Mouse (Mus musculus) heart, embryonic 12.5 days (tissue): Measurements from ENCODE around the gene Apbb2. TPM values are rescaled to one million over a fixed set of nuclear protein-coding genes. Genes with fewer than 3 reads are reported as not detected.

Experiments used
- ATAC-seq: fragments of 200-750 bp; cut with Nextera tagmentation; 2 replicates; pipeline ENCODE4 v1.8.0; 2017; ENCODE audit warnings: moderate TSS enrichment, moderate library complexity; ENCODE audit not compliant: insufficient number of reproducible peaks, low FRiP score
- H3K27ac ChIP-seq: fragments of 300-500 bp; sonication (generic); 2 replicates; pipeline ENCODE4 v1.5.1; 2016; ENCODE audit warnings: mild to moderate bottlenecking, moderate library complexity; ENCODE audit not compliant: poor library complexity, severe bottlenecking
- H3K27me3 ChIP-seq: fragments of 300-500 bp; sonication (generic); replicated peaks from 2 replicates; pipeline ENCODE4 v1.6.1; 2016; ENCODE audit warnings: mild to moderate bottlenecking, moderate library complexity
- H3K36me3 ChIP-seq: fragments of 300-500 bp; sonication (generic); 2 replicates; pipeline ENCODE4 v1.6.1; 2016; ENCODE audit warnings: mild to moderate bottlenecking, moderate library complexity
- H3K4me1 ChIP-seq: fragments of 300-500 bp; sonication (generic); replicated peaks from 2 replicates; pipeline ENCODE4 v1.6.1; 2016; ENCODE audit warnings: mild to moderate bottlenecking
- H3K4me2 ChIP-seq: fragments of 300-500 bp; sonication (generic); 2 replicates; pipeline ENCODE4 v1.6.1; 2016; ENCODE audit warnings: mild to moderate bottlenecking, moderate library complexity
- H3K4me3 ChIP-seq: fragments of 300-500 bp; sonication (generic); 2 replicates; pipeline ENCODE4 v1.5.1; 2016; ENCODE audit warnings: mild to moderate bottlenecking
- H3K9ac ChIP-seq: fragments of 300-500 bp; sonication (generic); 2 replicates; pipeline ENCODE4 v1.6.1; 2016; ENCODE audit warnings: mild to moderate bottlenecking, moderate library complexity
- H3K9me3 ChIP-seq: fragments of 300-500 bp; sonication (generic); replicated peaks from 2 replicates; pipeline ENCODE4 v1.6.1; 2016; ENCODE audit warnings: mild to moderate bottlenecking, moderate library complexity
- WGBS: fragments of 180-500 bp; shearing (Covaris S2); methylation state at CpG from one replicate; pipeline ENCODE4 v1.1.7; 2016; 5-methylcytosine and 5-hydroxymethylcytosine counted together
- polyA plus RNA-seq: library from polyadenylated mRNA; unstranded; fragments of >200 nt; fragmentation: Nextera tagmentation; extraction: Ambion mirVana; gene quantifications from 2 replicates; pipeline ENCODE4 v1.2.1, GENCODE M21; 2016

The Apbb2 gene
- polyA plus RNA-seq, 1 experiment from 2014 or later = 30.7 TPM

GRCm38 (mm10) chr5:66476266-66476665 lies 142.3 kb downstream of the Apbb2 start:
- Histone ChIP-seq H3K4me2 (no peak overlapping the region), H3K4me1 (peaks cover 14% of the 10 kb centered on the region), H3K36me3 (0 out of 2 replicates have a peak, but pooled peaks cover 4% of the 10 kb centered on the region), H3K4me3 (no peak overlapping the region), H3K9ac (no peak overlapping the region), H3K27ac (no peak overlapping the region), H3K27me3 (no peaks in the 10 kb centered on the region), H3K9me3 (no peaks in the 10 kb centered on the region)
- no peak for ATAC-seq
- 81% methylated on average over 10 of the region's 10 CpGs for WGBS

GRCm38 (mm10) chr5:66475824-66476223 lies 142.8 kb downstream of the Apbb2 start:
- 70% methylated on average over 6 of the region's 6 CpGs for WGBS
- H3K4me3 ChIP-seq = no peak overlapping the region
- no peaks in the 10 kb centered on the region for H3K27me3 ChIP-seq
- no peaks in the 10 kb centered on the region for H3K9me3 ChIP-seq
- ATAC-seq = no peak
- H3K4me2 ChIP-seq = no peak overlapping the region
- H3K36me3 ChIP-seq = 0 out of 2 replicates have a peak, but pooled peaks cover 4% of the 10 kb centered on the region
- peaks cover 14% of the 10 kb centered on the region for H3K4me1 ChIP-seq
- H3K9ac ChIP-seq = no peak overlapping the region
- no peak overlapping the region for H3K27ac ChIP-seq

- H3K27ac ChIP-seq = no peak overlapping the region
- WGBS = 74% methylated on average over 11 of the region's 11 CpGs
- no peak overlapping the region for H3K4me2 ChIP-seq
- no peak for ATAC-seq
- H3K4me3 ChIP-seq = no peak overlapping the region
- no peak overlapping the region for H3K9ac ChIP-seq
- H3K4me1 ChIP-seq = peaks cover 17% of the 10 kb centered on the region
- H3K9me3 ChIP-seq = no peaks in the 10 kb centered on the region
- H3K36me3 ChIP-seq = no peaks in the 10 kb centered on the region
- no peaks in the 10 kb centered on the region for H3K27me3 ChIP-seq
These were observed 144.4 kb downstream of the Apbb2 start for GRCm38 (mm10) chr5:66474153-66474552.

- H3K9ac ChIP-seq = no peak overlapping the region
- H3K27me3 ChIP-seq = no peaks in the 10 kb centered on the region
- no peaks in the 10 kb centered on the region for H3K9me3 ChIP-seq
- no peak for ATAC-seq
- no peaks in the 10 kb centered on the region for H3K36me3 ChIP-seq
- H3K4me1 ChIP-seq = peaks cover 17% of the 10 kb centered on the region
- H3K27ac ChIP-seq = no peak overlapping the region
- H3K4me3 ChIP-seq = no peak overlapping the region
- 51% methylated on average over 12 of the region's 12 CpGs for WGBS
- no peak overlapping the region for H3K4me2 ChIP-seq
These were observed 145.0 kb downstream of the Apbb2 start for GRCm38 (mm10) chr5:66473599-66473998.

- no peaks in the 10 kb centered on the region for H3K27me3 ChIP-seq
- H3K4me2 ChIP-seq = no peak overlapping the region
- no peaks in the 10 kb centered on the region for H3K9me3 ChIP-seq
- no peak overlapping the region for H3K4me3 ChIP-seq
- H3K36me3 ChIP-seq = no peaks in the 10 kb centered on the region
- peaks cover 17% of the 10 kb centered on the region for H3K4me1 ChIP-seq
- H3K27ac ChIP-seq = no peak overlapping the region
- ATAC-seq = no peak
- no peak overlapping the region for H3K9ac ChIP-seq
- 84% methylated on average over 5 of the region's 5 CpGs for WGBS
These were observed 147.7 kb downstream of the Apbb2 start for GRCm38 (mm10) chr5:66470837-66471236.

- no peak overlapping the region for H3K4me3 ChIP-seq
- H3K36me3 ChIP-seq = no peaks in the 10 kb centered on the region
- no peak overlapping the region for H3K4me2 ChIP-seq
- peaks cover 15% of the 10 kb centered on the region for H3K4me1 ChIP-seq
- no peak overlapping the region for H3K27ac ChIP-seq
- no peak overlapping the region for H3K9ac ChIP-seq
- H3K27me3 ChIP-seq = no peaks in the 10 kb centered on the region
- 0 out of 2 replicates have a peak, but pooled peaks have one; percentile 67 for ATAC-seq
- no peaks in the 10 kb centered on the region for H3K9me3 ChIP-seq
- WGBS = 55% methylated on average over 11 of the region's 11 CpGs
These were observed 148.9 kb downstream of the Apbb2 start for GRCm38 (mm10) chr5:66469685-66470084.

- no peak overlapping the region for H3K27ac ChIP-seq
- no peaks in the 10 kb centered on the region for H3K27me3 ChIP-seq
- no peaks in the 10 kb centered on the region for H3K9me3 ChIP-seq
- peaks cover 5% of the 10 kb centered on the region for H3K4me1 ChIP-seq
- ATAC-seq = no peak
- 66% methylated on average over 4 of the region's 4 CpGs for WGBS
- H3K9ac ChIP-seq = no peak overlapping the region
- H3K36me3 ChIP-seq = no peaks in the 10 kb centered on the region
- H3K4me3 ChIP-seq = no peak overlapping the region
- no peak overlapping the region for H3K4me2 ChIP-seq
These were observed 150.1 kb downstream of the Apbb2 start for GRCm38 (mm10) chr5:66468331-66469001.

GRCm38 (mm10) chr5:66462665-66463064 lies 155.9 kb downstream of the Apbb2 start:
- Histone ChIP-seq H3K27me3 (no peaks in the 10 kb centered on the region), H3K9me3 (no peaks in the 10 kb centered on the region), H3K4me3 (no peak overlapping the region), H3K4me1 (peaks cover 13% of the 10 kb centered on the region; the same call in 1 of the 2 replicates), H3K36me3 (peaks cover 7% of the 10 kb centered on the region), H3K9ac (no peak overlapping the region), H3K4me2 (no peak overlapping the region), H3K27ac (no peak overlapping the region)
- ATAC-seq = no peak
- 73% methylated on average over 8 of the region's 8 CpGs for WGBS

- no peak for ATAC-seq
- Histone ChIP-seq H3K36me3 (peaks cover 7% of the 10 kb centered on the region), H3K9ac (no peak overlapping the region), H3K27me3 (no peaks in the 10 kb centered on the region), H3K27ac (no peak overlapping the region), H3K9me3 (no peaks in the 10 kb centered on the region), H3K4me2 (no peak overlapping the region), H3K4me3 (no peak overlapping the region), H3K4me1 (peaks cover 19% of the 10 kb centered on the region)
- WGBS = 62% methylated on average over 5 of the region's 5 CpGs
These were observed 159.7 kb downstream of the Apbb2 start for GRCm38 (mm10) chr5:66458851-66459250.

- 68% methylated on average over 5 of the region's 5 CpGs for WGBS
- Histone ChIP-seq H3K4me2 (no peak overlapping the region), H3K9ac (no peak overlapping the region), H3K4me1 (peaks cover 24% of the 10 kb centered on the region), H3K4me3 (no peak overlapping the region), H3K9me3 (no peaks in the 10 kb centered on the region), H3K36me3 (peaks cover 12% of the 10 kb centered on the region; the same call in 1 of the 2 replicates), H3K27ac (no peak overlapping the region), H3K27me3 (no peaks in the 10 kb centered on the region)
- ATAC-seq = no peak
These were observed 163.3 kb downstream of the Apbb2 start for GRCm38 (mm10) chr5:66455271-66455670.

- 67% methylated on average over 4 of the region's 4 CpGs for WGBS
- no peaks in the 10 kb centered on the region for H3K27me3 ChIP-seq
- no peak overlapping the region for H3K4me2 ChIP-seq
- H3K4me3 ChIP-seq = no peak overlapping the region
- ATAC-seq = no peak
- H3K4me1 ChIP-seq = peaks cover 24% of the 10 kb centered on the region
- H3K9ac ChIP-seq = no peak overlapping the region
- H3K9me3 ChIP-seq = no peaks in the 10 kb centered on the region
- H3K36me3 ChIP-seq = peaks cover 12% of the 10 kb centered on the region; the same call in 1 of the 2 replicates
- no peak overlapping the region for H3K27ac ChIP-seq
These were observed 163.8 kb downstream of the Apbb2 start for GRCm38 (mm10) chr5:66454826-66455225.

- WGBS = 30% methylated on average over 4 of the region's 4 CpGs
- Histone ChIP-seq H3K27ac (no peak overlapping the region), H3K9ac (no peak overlapping the region), H3K27me3 (no peaks in the 10 kb centered on the region), H3K9me3 (no peaks in the 10 kb centered on the region), H3K4me3 (no peak overlapping the region), H3K36me3 (peaks cover 12% of the 10 kb centered on the region; the same call in 1 of the 2 replicates), H3K4me2 (no peak overlapping the region), H3K4me1 (peaks cover 16% of the 10 kb centered on the region)
- no peak for ATAC-seq
These were observed 165.5 kb downstream of the Apbb2 start for GRCm38 (mm10) chr5:66453106-66453505.
